Mouse (Mus musculus) ZHBTc4 (cell line): ENCODE measurements around the gene Cstf1.
A peak's percentile ranks its signal among the peaks of the same experiment; 100 is the strongest.

ENCODE experiments used
- DNase-seq: peaks from one replicate; pipeline ENCODE4 v3.0.0-alpha.2; 2011; ENCODE audit warnings: low read depth, low spot score

The Cstf1 gene

GRCm38 (mm10) chr2:172376551-172376950 is 6.1 kb downstream of the Cstf1 start:
- no peak for DNase-seq

- peak; percentile 38 for DNase-seq
These were observed 6.6 kb downstream of the Cstf1 start for GRCm38 (mm10) chr2:172376999-172377515.

- peak; percentile 59 for DNase-seq
These were observed 7.9 kb downstream of the Cstf1 start for GRCm38 (mm10) chr2:172378332-172378731.

- peak; percentile 54 for DNase-seq
These were observed 10.0 kb downstream of the Cstf1 start for GRCm38 (mm10) chr2:172380513-172380912.

GRCm38 (mm10) chr2:172381341-172381740 is 10.9 kb downstream of the Cstf1 start:
- DNase-seq = no peak

- DNase-seq = no peak
These were observed 11.4 kb downstream of the Cstf1 start for GRCm38 (mm10) chr2:172381898-172382297.

- no peak for DNase-seq
These were observed 14.2 kb downstream of the Cstf1 start for GRCm38 (mm10) chr2:172384715-172385114.

GRCm38 (mm10) chr2:172390341-172390740 is 19.9 kb downstream of the Cstf1 start:
- no peak for DNase-seq

- no peak for DNase-seq
These were observed 21.6 kb downstream of the Cstf1 start for GRCm38 (mm10) chr2:172392041-172392521.

- peak; percentile 70 for DNase-seq
These were observed 23.0 kb downstream of the Cstf1 start, which contains the start of gene Cass4 for GRCm38 (mm10) chr2:172393391-172394051. Gene Cass4 (plus strand): TSS chr2:172393794.

- DNase-seq = no peak
These were observed 23.5 kb downstream of the Cstf1 start for GRCm38 (mm10) chr2:172394052-172394392.

GRCm38 (mm10) chr2:172394671-172395070 is 24.2 kb downstream of the Cstf1 start:
- DNase-seq = no peak

- no peak for DNase-seq
These were observed 25.5 kb downstream of the Cstf1 start for GRCm38 (mm10) chr2:172395961-172396360.

- peak; percentile 41 for DNase-seq
These were observed 29.4 kb downstream of the Cstf1 start for GRCm38 (mm10) chr2:172399901-172400300.

GRCm38 (mm10) chr2:172401116-172401825 is 30.8 kb downstream of the Cstf1 start:
- no peak for DNase-seq

- DNase-seq = peak; percentile 33
These were observed 33.8 kb downstream of the Cstf1 start for GRCm38 (mm10) chr2:172404239-172404638.

- DNase-seq = no peak
These were observed 34.5 kb downstream of the Cstf1 start for GRCm38 (mm10) chr2:172405011-172405410.

GRCm38 (mm10) chr2:172406173-172406572 is 35.7 kb downstream of the Cstf1 start:
- DNase-seq = no peak

- no peak for DNase-seq
These were observed 37.0 kb downstream of the Cstf1 start for GRCm38 (mm10) chr2:172407499-172407898.

- DNase-seq = no peak
These were observed 40.2 kb downstream of the Cstf1 start for GRCm38 (mm10) chr2:172410686-172411085.

- DNase-seq = no peak
These were observed 40.6 kb downstream of the Cstf1 start for GRCm38 (mm10) chr2:172411091-172411490.

GRCm38 (mm10) chr2:172412454-172412853 is 42.0 kb downstream of the Cstf1 start:
- DNase-seq = no peak

- peak; percentile 49 for DNase-seq
These were observed 42.8 kb downstream of the Cstf1 start for GRCm38 (mm10) chr2:172413273-172413672.
